Mouse (Mus musculus) right cerebral cortex, postnatal 10 days (tissue): Measurements from ENCODE around the gene Mrpl21.

ENCODE experiments used
- DNase-seq, 2 experiments: peaks; one replicate each; pipeline ENCODE4 v3.0.0; 2021; ENCODE audit warnings: low spot score in 2 of 2

Gene Mrpl21

GRCm38 (mm10) chr19:3297034-3297433 lies 14.3 kb downstream of the Mrpl21 start:
- DNase-seq: no peak

DNA sequence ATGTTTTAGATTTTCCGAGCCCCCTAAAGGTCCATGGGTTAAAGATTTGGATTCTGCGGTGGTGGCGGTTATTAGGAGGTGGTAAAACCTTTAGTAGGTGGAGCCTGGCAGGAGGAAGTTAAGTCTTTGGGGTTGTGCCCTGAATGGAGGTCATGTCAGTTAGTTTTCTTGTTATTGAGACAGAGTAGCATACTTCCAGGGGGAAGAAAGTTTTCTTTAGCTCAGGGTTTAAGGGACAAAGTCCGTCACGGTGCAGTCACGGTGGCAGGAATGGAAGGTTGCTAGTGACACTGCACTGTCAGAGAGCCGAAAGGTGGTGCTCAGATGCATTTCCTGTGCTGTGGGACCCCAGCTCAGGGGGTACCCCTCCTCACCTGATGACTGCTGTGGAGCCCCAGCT lies 15.1 kb downstream of the Mrpl21 start:
- DNase-seq: no peak

GRCm38 (mm10) chr19:3304017-3304416 lies 21.3 kb downstream of the Mrpl21 start:
- DNase-seq: no peak

GRCm38 (mm10) chr19:3307175-3307949 lies 24.7 kb downstream of the Mrpl21 start:
- no peak for DNase-seq

DNA sequence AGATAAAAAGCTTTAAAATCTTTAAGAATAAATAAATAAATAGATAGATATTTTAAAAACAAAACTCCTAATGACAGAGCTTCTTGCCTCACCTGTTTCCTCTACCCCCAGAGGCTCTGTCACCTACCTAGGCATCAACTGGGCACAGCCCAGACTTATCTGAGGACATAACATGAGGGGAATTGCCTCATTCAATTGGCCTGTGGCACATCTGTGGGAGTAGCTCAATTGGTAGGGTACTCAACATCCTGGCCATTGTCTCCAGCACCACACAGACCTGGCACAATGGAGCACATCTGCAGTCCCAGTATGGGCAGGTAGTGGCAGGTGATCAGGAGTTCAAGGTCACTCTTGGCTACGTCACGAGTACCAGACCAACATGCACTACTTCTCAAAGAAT lies 36.6 kb downstream of the Mrpl21 start:
- DNase-seq: no peak

DNA sequence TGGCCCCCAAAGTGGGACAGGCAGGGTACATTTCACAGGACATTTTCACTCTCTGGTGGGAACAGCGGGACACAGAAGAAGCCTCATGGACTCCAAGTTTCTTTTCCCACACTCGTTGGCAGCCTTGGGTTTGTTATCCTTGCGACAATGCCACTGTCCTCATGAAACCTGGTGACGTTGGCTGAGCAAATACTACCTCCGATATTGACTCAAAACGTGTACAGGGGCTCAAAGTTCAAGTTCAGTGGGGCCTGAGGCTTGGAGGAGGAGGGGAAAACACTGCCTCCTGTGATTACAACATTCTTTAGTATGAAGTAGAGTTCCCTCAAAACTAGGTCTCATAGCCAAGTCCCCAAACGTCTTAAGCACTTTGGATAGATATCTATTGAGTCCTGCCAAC lies 37.4 kb downstream of the Mrpl21 start:
- no peak for DNase-seq

DNA sequence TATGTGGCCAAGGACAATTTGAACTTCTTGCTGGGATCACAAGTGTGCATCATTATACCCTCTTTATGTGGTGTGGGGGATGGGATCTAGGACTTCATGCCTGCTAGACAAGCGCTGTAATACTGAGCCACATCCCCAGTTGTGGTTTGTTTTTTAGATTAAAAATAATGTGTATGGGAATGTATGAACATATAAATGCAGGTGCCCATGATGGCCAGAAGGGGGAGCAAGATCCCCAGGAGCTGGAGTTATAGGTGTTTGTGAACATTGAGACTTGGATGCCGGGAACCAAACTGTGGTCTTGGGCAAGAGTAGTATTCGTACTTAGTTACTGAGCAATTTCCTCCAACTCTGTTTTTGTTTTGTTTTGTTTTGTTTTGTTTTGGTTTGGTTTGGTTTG lies 38.1 kb downstream of the Mrpl21 start:
- no peak for DNase-seq

- peak; percentile 65 for DNase-seq
These were observed 38.9 kb downstream of the Mrpl21 start for GRCm38 (mm10) chr19:3321617-3322016.

DNA sequence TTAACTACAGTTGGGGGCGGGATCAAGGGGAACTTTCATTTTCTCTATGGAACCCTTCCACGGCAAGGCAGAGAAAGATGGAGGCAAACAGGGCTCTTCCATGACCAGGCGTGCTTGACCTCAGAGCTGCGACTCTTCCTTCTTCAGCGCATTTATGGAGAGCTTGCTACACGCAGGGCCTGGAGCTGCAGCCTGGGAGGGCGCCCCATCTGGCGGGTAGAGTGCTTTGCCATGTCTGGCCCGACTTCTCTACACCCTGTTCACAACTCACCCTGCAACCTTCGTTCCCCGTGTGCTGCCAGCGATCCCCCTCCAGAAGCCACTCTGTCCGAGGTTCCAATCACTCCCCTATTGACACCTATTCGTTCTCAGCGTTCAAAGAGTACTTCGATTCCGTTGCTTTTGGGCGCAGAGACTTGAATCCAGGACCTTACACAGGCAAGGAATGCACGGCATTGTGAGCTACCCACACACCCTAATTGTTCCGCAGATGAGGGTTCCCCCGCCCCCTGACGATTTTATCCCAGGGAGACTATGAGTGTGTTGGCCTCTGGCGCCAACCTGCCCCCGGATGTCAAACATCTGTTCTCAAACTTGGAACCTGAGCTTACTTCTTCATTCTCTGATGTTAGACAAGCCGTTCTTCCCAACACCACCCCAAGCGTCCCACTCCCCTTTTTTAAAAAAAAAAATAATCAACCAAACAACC lies 39.7 kb downstream of the Mrpl21 start, which contains the start of gene Cpt1a:
Gene Cpt1a (plus strand): TSS at position 74 of the 709 bp plus-strand sequence.
- peak; percentile 45 to 50 for DNase-seq

GRCm38 (mm10) chr19:3323201-3323621 lies 40.5 kb downstream of the Mrpl21 start:
- peak; percentile 76 to 81 for DNase-seq

DNA sequence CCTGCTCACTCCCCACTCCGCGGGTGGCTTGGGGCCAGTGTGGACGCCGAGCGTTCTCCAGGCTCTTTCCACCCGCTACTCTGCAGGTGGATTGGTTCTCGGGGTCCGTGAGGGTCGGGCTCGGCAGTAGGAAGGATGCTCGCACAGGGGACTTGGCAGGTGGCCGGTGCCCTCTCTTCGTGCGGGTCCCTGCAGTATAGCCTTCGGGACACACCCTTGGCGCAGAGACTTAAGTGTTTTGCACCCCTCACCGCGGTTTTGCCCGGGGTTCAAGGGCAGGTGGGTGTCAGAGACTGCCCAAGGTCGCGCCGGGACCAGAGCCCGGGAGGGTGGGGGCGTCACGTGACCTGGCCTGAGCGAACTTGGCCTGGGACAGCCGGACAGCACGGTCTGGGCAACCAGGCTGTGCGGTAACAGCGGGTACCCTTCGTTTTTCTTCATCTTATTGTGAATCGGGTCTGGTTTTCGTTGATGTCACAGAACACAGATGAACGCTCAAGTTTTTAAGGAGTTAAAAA lies 41.1 kb downstream of the Mrpl21 start:
- peak; percentile 68 for DNase-seq

DNA sequence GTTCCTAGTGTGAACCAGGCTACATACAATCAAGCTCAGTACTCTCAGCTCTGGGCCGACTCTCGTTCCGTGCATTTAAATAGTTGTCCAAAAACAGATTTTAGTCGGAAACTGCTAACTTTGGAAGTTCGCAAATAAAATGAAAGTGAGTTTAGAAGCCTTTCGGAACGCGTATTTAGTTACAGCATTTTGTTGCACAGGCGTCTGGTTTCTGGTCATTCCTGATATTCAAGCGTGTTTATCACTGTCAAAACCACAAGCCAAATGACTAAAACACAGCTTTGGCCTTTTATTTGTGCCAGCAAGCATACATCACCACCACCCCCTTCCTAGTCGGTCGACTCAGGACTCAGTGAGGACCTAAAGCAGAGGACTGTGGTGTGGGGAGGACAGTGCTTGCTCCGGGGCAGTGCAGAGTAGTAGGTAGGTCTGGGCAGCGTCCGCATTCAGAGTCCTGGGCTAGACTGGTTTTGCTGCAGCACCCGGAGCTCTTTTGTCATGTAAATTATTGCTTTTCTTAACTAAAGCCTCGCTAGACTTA lies 41.6 kb downstream of the Mrpl21 start:
- DNase-seq: no peak

GRCm38 (mm10) chr19:3324931-3325711 lies 42.4 kb downstream of the Mrpl21 start:
- peak; percentile 88 to 89 for DNase-seq

GRCm38 (mm10) chr19:3325771-3326478 lies 43.2 kb downstream of the Mrpl21 start:
- DNase-seq: no peak

GRCm38 (mm10) chr19:3326479-3327047 lies 43.9 kb downstream of the Mrpl21 start:
- no peak for DNase-seq

DNA sequence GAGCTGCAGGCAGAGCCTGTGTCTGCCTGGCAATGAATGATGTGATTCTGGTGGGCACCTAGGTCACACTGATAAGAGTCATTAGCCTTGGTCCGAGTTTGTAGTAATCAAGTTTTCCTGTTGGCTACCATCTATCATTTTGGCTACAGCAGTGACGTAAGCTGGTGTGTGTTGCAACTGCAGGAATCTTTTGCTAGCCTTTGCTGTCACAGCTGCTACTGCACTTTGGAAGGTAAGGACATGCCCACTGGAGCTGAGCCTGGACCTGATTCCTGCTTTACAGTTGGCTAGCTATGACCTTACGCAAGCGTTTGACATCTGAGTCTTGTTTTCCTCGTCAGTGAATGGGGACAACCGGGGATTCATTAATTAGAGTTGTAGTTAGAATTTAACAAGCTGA lies 50.5 kb downstream of the Mrpl21 start:
- no peak for DNase-seq

- DNase-seq: no peak
These were observed 51.2 kb downstream of the Mrpl21 start for GRCm38 (mm10) chr19:3333694-3334515.

DNA sequence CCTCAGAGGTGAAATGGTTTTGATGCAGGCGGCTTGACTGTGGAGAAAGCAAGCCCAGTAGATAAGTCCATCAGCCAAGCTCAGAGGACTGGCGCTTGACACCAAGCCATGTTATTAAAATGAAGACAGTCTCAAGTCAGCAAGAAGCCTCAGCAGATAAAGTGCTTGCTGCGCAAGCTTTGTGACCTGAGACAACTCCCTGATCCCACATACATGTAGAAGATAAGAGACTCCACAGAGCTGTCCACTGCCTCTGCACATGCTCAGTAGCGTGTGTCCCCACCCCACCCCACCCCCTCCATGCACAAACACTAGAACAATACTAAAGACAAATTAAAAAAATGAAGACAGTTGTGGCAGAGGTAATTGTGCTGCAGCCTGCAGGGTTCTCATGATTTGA lies 51.8 kb downstream of the Mrpl21 start:
- DNase-seq: no peak

GRCm38 (mm10) chr19:3335917-3336316 lies 53.2 kb downstream of the Mrpl21 start:
- DNase-seq: no peak
